7 mouse cellular contexts compared by ENCODE assay signal in the genomic region with DNA sequence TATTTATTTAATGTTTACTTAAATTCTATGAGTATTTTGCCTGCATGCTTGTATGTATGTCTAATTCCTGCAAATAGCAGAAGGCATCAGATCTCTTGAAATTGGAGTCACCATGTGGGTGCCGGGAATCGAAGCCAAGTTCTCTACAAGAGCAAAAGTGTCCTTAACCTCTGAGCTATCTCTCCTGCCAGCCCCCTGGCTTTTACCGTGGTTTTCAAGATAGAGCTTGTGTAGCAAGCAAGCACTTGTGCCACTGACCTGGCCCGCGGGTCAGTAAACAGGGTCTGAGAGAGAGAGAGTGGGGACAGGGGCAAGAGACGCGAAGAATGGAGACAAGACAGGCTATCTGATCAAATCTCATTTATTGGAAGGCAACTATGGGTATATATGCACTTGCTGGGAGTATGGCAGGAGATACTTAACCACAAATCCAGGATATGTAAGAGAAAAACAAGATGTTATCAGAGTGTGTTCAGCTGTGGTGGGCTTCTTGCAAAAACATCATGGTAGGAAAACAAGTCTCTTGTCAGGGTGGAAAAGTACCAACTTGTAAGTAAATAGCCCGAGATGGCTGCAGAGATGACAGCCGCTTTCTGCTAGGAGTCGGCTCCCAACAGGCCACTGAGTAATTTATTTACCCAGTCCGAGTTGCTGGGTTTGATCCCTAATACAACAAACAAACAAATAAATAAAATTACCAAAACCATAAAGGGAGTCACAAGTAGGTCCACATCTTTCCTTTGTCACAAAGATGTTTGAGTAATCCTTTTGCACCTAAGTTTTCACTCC. TPM values are rescaled to one million over a fixed set of nuclear protein-coding genes. Genes with fewer than 3 reads are reported as not detected.
DNase-seq lines count a peak whose midpoint lies in the region; ATAC-seq and TF ChIP-seq lines count a peak whose summit lies in the region.

No protein-coding gene starts in this region.

- no peak overlapping the region for H3K27ac ChIP-seq in lung, embryonic 16.5 days (ENCODE audit: low read length)
- H3K27ac ChIP-seq in forebrain, embryonic 11.5 days (ENCODE audit: low read depth, low read length), result no peak overlapping the region
- H3K27ac ChIP-seq in limb, embryonic 14.5 days (replicated peaks; ENCODE audit: low read depth, low read length), result no peak overlapping the region
- H3K27ac ChIP-seq in stomach, embryonic 14.5 days (ENCODE audit: low read length), result no peak overlapping the region

- no peaks in the 10 kb centered on the region for H3K27me3 ChIP-seq in lung, embryonic 16.5 days (ENCODE audit: control insufficient read depth, insufficient read depth, low read depth, low read length)
- no peaks in the 10 kb centered on the region for H3K27me3 ChIP-seq in forebrain, embryonic 11.5 days (ENCODE audit: control insufficient read depth, insufficient read depth, low read length)
- H3K27me3 ChIP-seq in limb, embryonic 14.5 days (ENCODE audit: control insufficient read depth, insufficient read depth, low read length), result no peaks in the 10 kb centered on the region
- H3K27me3 ChIP-seq in stomach, embryonic 14.5 days (ENCODE audit: control insufficient read depth, insufficient read depth, low read length), result no peaks in the 10 kb centered on the region

- H3K9ac ChIP-seq in lung, embryonic 16.5 days (ENCODE audit: low read length), result peak overlapping the region; percentile 94
- peak overlapping the region; percentile 97 for H3K9ac ChIP-seq in forebrain, embryonic 11.5 days (ENCODE audit: low read length)
- peak overlapping the region; percentile 97 for H3K9ac ChIP-seq in limb, embryonic 14.5 days (ENCODE audit: low read depth, low read length, severe bottlenecking)
- peak overlapping the region; percentile 29; the same call in 1 of the 2 replicates for H3K9ac ChIP-seq in stomach, embryonic 14.5 days (replicated peaks; ENCODE audit: low read depth, low read length)

- H3K4me3 ChIP-seq in lung, embryonic 16.5 days (ENCODE audit: low read length), result peak overlapping the region; percentile 96
- H3K4me3 ChIP-seq in forebrain, embryonic 11.5 days (ENCODE audit: low read depth, low read length), result peak overlapping the region; percentile 99
- H3K4me3 ChIP-seq in limb, embryonic 14.5 days (replicated peaks; ENCODE audit: low read length), result peak overlapping the region; percentile 96
- H3K4me3 ChIP-seq in stomach, embryonic 14.5 days (ENCODE audit: low read depth, low read length), result peak overlapping the region; percentile 90

- peaks cover 5% of the 10 kb centered on the region; the same call in 1 of the 2 replicates for H3K36me3 ChIP-seq in lung, embryonic 16.5 days (ENCODE audit: control insufficient read depth, insufficient read depth, low read length)
- no peaks in the 10 kb centered on the region; the same call in 1 of the 2 replicates for H3K36me3 ChIP-seq in forebrain, embryonic 11.5 days (ENCODE audit: control insufficient read depth, insufficient read depth, low read length)
- H3K36me3 ChIP-seq in limb, embryonic 14.5 days (ENCODE audit: control insufficient read depth, insufficient read depth, low read length), result peaks cover 18% of the 10 kb centered on the region
- peaks cover 14% of the 10 kb centered on the region; the same call in 1 of the 2 replicates for H3K36me3 ChIP-seq in stomach, embryonic 14.5 days (ENCODE audit: control insufficient read depth, insufficient read depth, low read length)

- ATAC-seq in lung, embryonic 16.5 days (ENCODE audit: low read depth), result no peak
- ATAC-seq in forebrain, embryonic 11.5 days (replicated peaks; ENCODE audit: low FRiP score), result no peak
- ATAC-seq in limb, embryonic 14.5 days (ENCODE audit: low FRiP score, low read depth), result no peak
- ATAC-seq in stomach, embryonic 14.5 days (ENCODE audit: insufficient number of reproducible peaks, insufficient read depth, low FRiP score, low read depth), result no peak

- 34% methylated on average over 11 of the region's 11 CpGs for WGBS in lung, embryonic 16.5 days
- 54% methylated on average over 11 of the region's 11 CpGs for WGBS in forebrain, embryonic 11.5 days
- WGBS in limb, embryonic 14.5 days, result 51% methylated on average over 11 of the region's 11 CpGs
- 45% methylated on average over 11 of the region's 11 CpGs for WGBS in stomach, embryonic 14.5 days

- TF ChIP-seq POLR2A in limb, embryonic 14.5 days (IDR thresholded peaks at IDR 0.05; ENCODE audit: borderline replicate concordance, extremely low read depth, insufficient read depth, insufficient read length), result no peak

- DNase-seq in lung, adult 18-20 months, result no peak
- DNase-seq in forebrain, embryonic 11.5 days (ENCODE audit: low spot score), result no peak
- DNase-seq in limb, embryonic 14.5 days (ENCODE audit: low spot score), result no peak
- no peak for DNase-seq in Muller cell, postnatal 12 days (ENCODE audit: inconsistent ontology term)
- no peak for DNase-seq in gastrocnemius, postnatal 14 days

- H3K4me1 ChIP-seq in lung, embryonic 16.5 days (replicated peaks; ENCODE audit: control insufficient read depth, insufficient read depth, low read length), result peaks cover 13% of the 10 kb centered on the region
- H3K4me1 ChIP-seq in forebrain, embryonic 11.5 days (replicated peaks; ENCODE audit: control insufficient read depth, insufficient read depth, low read length), result peaks cover 7% of the 10 kb centered on the region
- H3K4me1 ChIP-seq in limb, embryonic 14.5 days (ENCODE audit: control insufficient read depth, insufficient read depth, low read length), result peaks cover 10% of the 10 kb centered on the region
- H3K4me1 ChIP-seq in stomach, embryonic 14.5 days (ENCODE audit: control insufficient read depth, insufficient read depth, low read length), result peaks cover 12% of the 10 kb centered on the region

- H3K9me3 ChIP-seq in lung, embryonic 16.5 days (ENCODE audit: control insufficient read depth, low read length), result no peaks in the 10 kb centered on the region
- H3K9me3 ChIP-seq in forebrain, embryonic 11.5 days (ENCODE audit: control insufficient read depth, low read length), result no peaks in the 10 kb centered on the region
- H3K9me3 ChIP-seq in limb, embryonic 14.5 days (ENCODE audit: control insufficient read depth, low read length), result no peaks in the 10 kb centered on the region
- H3K9me3 ChIP-seq in stomach, embryonic 14.5 days (ENCODE audit: control insufficient read depth, low read depth, low read length), result no peaks in the 10 kb centered on the region

- intact Hi-C loops in gastrocnemius, postnatal 14 days (cut with DNase I; ENCODE audit: low total_unique reads), result no loop called here

- peak overlapping the region; percentile 70 for H3K4me2 ChIP-seq in lung, embryonic 16.5 days (ENCODE audit: low read depth, low read length)
- peak overlapping the region; percentile 48 for H3K4me2 ChIP-seq in forebrain, embryonic 11.5 days (ENCODE audit: low read depth, low read length, severe bottlenecking)
- peak overlapping the region; percentile 89 for H3K4me2 ChIP-seq in limb, embryonic 14.5 days (replicated peaks; ENCODE audit: low read depth, low read length, severe bottlenecking)
- peak overlapping the region; percentile 90 for H3K4me2 ChIP-seq in stomach, embryonic 14.5 days (replicated peaks; ENCODE audit: low read depth, low read length)

RNA-seq across cellular contexts. Expression of gene Zbtb17, which starts 0.6 kb away (rescaled TPM):
- 30.6 and 30.8 TPM in 2 replicates for polyA plus RNA-seq in lung, embryonic 16.5 days (2015; fragmentation: Nextera tagmentation; extraction: Ambion mirVana)
- 50.8 and 55.7 TPM in 2 replicates for polyA plus RNA-seq in forebrain, embryonic 11.5 days (2014; fragmentation: Nextera tagmentation; extraction: Ambion mirVana)
- polyA plus RNA-seq in limb, embryonic 14.5 days (2012; rRNA removed), result 48.5 and 55.0 TPM in 2 replicates
- 29.0 and 30.5 TPM in 2 replicates for polyA plus RNA-seq in limb, embryonic 14.5 days (2014; fragmentation: Nextera tagmentation; extraction: Ambion mirVana)
- polyA plus RNA-seq in stomach, embryonic 14.5 days (2014; fragmentation: Nextera tagmentation; extraction: Ambion mirVana), result 30.8 and 30.9 TPM in 2 replicates
- total RNA-seq in gastrocnemius, postnatal 14 days (2021), result 10 to 100 TPM; 16.2 to 16.7 TPM

RNA-seq across cellular contexts. Expression of gene Srarp, which starts 7.9 kb away (rescaled TPM):
- polyA plus RNA-seq in lung, embryonic 16.5 days (2015; fragmentation: Nextera tagmentation; extraction: Ambion mirVana), result not detected in 2 replicates
- not detected in 2 replicates for polyA plus RNA-seq in forebrain, embryonic 11.5 days (2014; fragmentation: Nextera tagmentation; extraction: Ambion mirVana)
- polyA plus RNA-seq in limb, embryonic 14.5 days (2012; rRNA removed), result not detected in 2 replicates
- polyA plus RNA-seq in limb, embryonic 14.5 days (2014; fragmentation: Nextera tagmentation; extraction: Ambion mirVana), result not detected in 2 replicates
- not detected in 2 replicates for polyA plus RNA-seq in stomach, embryonic 14.5 days (2014; fragmentation: Nextera tagmentation; extraction: Ambion mirVana)
- total RNA-seq in gastrocnemius, postnatal 14 days (2021), result not detected

RNA-seq across cellular contexts. Expression of gene Hspb7, which starts 23.3 kb away (rescaled TPM):
- polyA plus RNA-seq in lung, embryonic 16.5 days (2015; fragmentation: Nextera tagmentation; extraction: Ambion mirVana), result 6.4 and 10.6 TPM in 2 replicates
- not detected in 2 replicates for polyA plus RNA-seq in forebrain, embryonic 11.5 days (2014; fragmentation: Nextera tagmentation; extraction: Ambion mirVana)
- polyA plus RNA-seq in limb, embryonic 14.5 days (2012; rRNA removed), result 3.0 and 3.2 TPM in 2 replicates
- polyA plus RNA-seq in limb, embryonic 14.5 days (2014; fragmentation: Nextera tagmentation; extraction: Ambion mirVana), result 0.43 and 1.3 TPM in 2 replicates
- polyA plus RNA-seq in stomach, embryonic 14.5 days (2014; fragmentation: Nextera tagmentation; extraction: Ambion mirVana), result 4.2 and 4.7 TPM in 2 replicates
- 100 to 1,000 TPM; 218 to 313 TPM for total RNA-seq in gastrocnemius, postnatal 14 days (2021)

RNA-seq across cellular contexts. Expression of gene Clcnkb, which starts 28.0 kb away (rescaled TPM):
- polyA plus RNA-seq in lung, embryonic 16.5 days (2015; fragmentation: Nextera tagmentation; extraction: Ambion mirVana), result 0.39 TPM in 1 of 2 replicates, not detected in the other
- not detected in 2 replicates for polyA plus RNA-seq in forebrain, embryonic 11.5 days (2014; fragmentation: Nextera tagmentation; extraction: Ambion mirVana)
- 0.21 TPM in 1 of 2 replicates, not detected in the other for polyA plus RNA-seq in limb, embryonic 14.5 days (2012; rRNA removed)
- 0.51 TPM in 1 of 2 replicates, not detected in the other for polyA plus RNA-seq in limb, embryonic 14.5 days (2014; fragmentation: Nextera tagmentation; extraction: Ambion mirVana)
- polyA plus RNA-seq in stomach, embryonic 14.5 days (2014; fragmentation: Nextera tagmentation; extraction: Ambion mirVana), result not detected in 2 replicates
- total RNA-seq in gastrocnemius, postnatal 14 days (2021), result under 1 TPM; 0.31 to 0.80 TPM

RNA-seq across cellular contexts. Expression of gene Clcnka, which starts 45.3 kb away (rescaled TPM):
- polyA plus RNA-seq in lung, embryonic 16.5 days (2015; fragmentation: Nextera tagmentation; extraction: Ambion mirVana), result 0.24 and 0.28 TPM in 2 replicates
- polyA plus RNA-seq in forebrain, embryonic 11.5 days (2014; fragmentation: Nextera tagmentation; extraction: Ambion mirVana), result 0.17 TPM in 1 of 2 replicates, not detected in the other
- polyA plus RNA-seq in limb, embryonic 14.5 days (2012; rRNA removed), result 0.75 and 1.3 TPM in 2 replicates
- 0.36 and 0.61 TPM in 2 replicates for polyA plus RNA-seq in limb, embryonic 14.5 days (2014; fragmentation: Nextera tagmentation; extraction: Ambion mirVana)
- 0.16 TPM in 1 of 2 replicates, not detected in the other for polyA plus RNA-seq in stomach, embryonic 14.5 days (2014; fragmentation: Nextera tagmentation; extraction: Ambion mirVana)
- 1 to 10 TPM; 1.2 to 1.8 TPM for total RNA-seq in gastrocnemius, postnatal 14 days (2021)

Comparison
In these comparisons a context has a peak if more than half of its experiments do, and no peak if none do; other contexts are left out.
1. H3K9ac ChIP-seq: peak in every context shown above with its lines; median percentile 97 in forebrain, embryonic 11.5 days; 97 in limb, embryonic 14.5 days; 94 in lung, embryonic 16.5 days; 29 in stomach, embryonic 14.5 days.